Mouse (Mus musculus): ENCODE results near the gene Rassf4. TPM values are rescaled to one million over a fixed set of nuclear protein-coding genes. Genes with fewer than 3 reads are reported as not detected.
"Not testable (repeated sequence)": the region's sequence is repeated elsewhere in the genome, so short reads cannot be mapped to it uniquely, and the experiment has no call there.

Rassf4 gene
- polyA plus RNA-seq, 1 experiment from 2014 or later: 10.0 TPM

DNA sequence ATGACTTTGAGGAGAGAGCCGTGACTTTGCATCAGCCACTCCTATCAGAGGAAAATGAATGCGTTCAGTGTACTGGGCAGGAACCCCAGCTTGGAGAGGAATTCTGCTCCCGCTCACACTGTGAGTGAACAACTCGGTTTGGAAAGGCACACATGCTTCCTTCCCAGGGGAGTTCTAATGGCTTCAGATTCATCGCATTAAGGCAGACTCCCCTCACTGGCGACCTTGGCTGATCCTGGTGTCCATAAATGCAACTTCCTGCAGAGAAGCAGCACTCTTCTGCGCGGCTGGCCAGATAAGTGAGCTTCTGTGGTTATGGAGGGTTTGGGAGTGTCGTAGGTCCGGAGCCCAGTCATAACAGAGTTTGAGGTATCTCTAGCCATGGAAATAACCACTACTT is 44.0 kb downstream of the Rassf4 start:
- no peaks in the 10 kb centered on the region for H3K36me3 ChIP-seq (ENCODE audit: insufficient read depth, low read length)
- no peak for DNase-seq (ENCODE audit: low spot score)
- H3K27me3 ChIP-seq (replicated peaks; ENCODE audit: insufficient read depth, low read length): no peaks in the 10 kb centered on the region
- no peak overlapping the region for H3K4me3 ChIP-seq (ENCODE audit: low read depth, low read length)
- H3K9me3 ChIP-seq (ENCODE audit: low read length): no peaks in the 10 kb centered on the region
- no peak overlapping the region for H3K9ac ChIP-seq (replicated peaks; ENCODE audit: low read depth)
- H3K4me2 ChIP-seq (replicated peaks; ENCODE audit: low read depth, low read length): no peak overlapping the region
- 83% methylated on average over 10 of the region's 10 CpGs for WGBS
- H3K4me1 ChIP-seq (ENCODE audit: insufficient read depth, low read depth, low read length): peaks cover 5% of the 10 kb centered on the region; the same call in 1 of the 2 replicates
- no peak for ATAC-seq
- TF ChIP-seq EP300 (IDR thresholded peaks at IDR 0.05): no peak
- TF ChIP-seq CTCF (IDR thresholded peaks at IDR 0.05): no peak
- H3K27ac ChIP-seq (ENCODE audit: low read length): no peak overlapping the region

GRCm38 (mm10) chr6:116628539-116629171 is 45.1 kb downstream of the Rassf4 start, which contains the start of gene Zfp422:
Gene Zfp422, minus strand, starts transcription at chr6:116628999.
- WGBS: 0% methylated on average over 41 of the region's 56 CpGs
- no peak for TF ChIP-seq CTCF (IDR thresholded peaks at IDR 0.05)
- TF ChIP-seq EP300 (IDR thresholded peaks at IDR 0.05): no peak
- no peaks in the 10 kb centered on the region for H3K27me3 ChIP-seq (replicated peaks; ENCODE audit: insufficient read depth, low read length)
- DNase-seq (ENCODE audit: low spot score): peak; percentile 77
- peak within 1 kb of the TSS; percentile 93 for H3K9ac ChIP-seq (replicated peaks; ENCODE audit: low read depth)
- no peaks in the 10 kb centered on the region for H3K9me3 ChIP-seq (ENCODE audit: low read length)
- H3K4me2 ChIP-seq (replicated peaks; ENCODE audit: low read depth, low read length): peak within 1 kb of the TSS; percentile 79
- peak within 1 kb of the TSS; percentile 81 for H3K27ac ChIP-seq (ENCODE audit: low read length)
- no peaks in the 10 kb centered on the region for H3K36me3 ChIP-seq (ENCODE audit: insufficient read depth, low read length)
- no peaks in the 10 kb centered on the region for H3K4me1 ChIP-seq (ENCODE audit: insufficient read depth, low read depth, low read length)
- peak within 1 kb of the TSS; percentile 70 for H3K4me3 ChIP-seq (ENCODE audit: low read depth, low read length)
- peak; percentile 94 for ATAC-seq

- WGBS: 8% methylated on average over 9 of the region's 9 CpGs
- no peaks in the 10 kb centered on the region for H3K9me3 ChIP-seq (ENCODE audit: low read length)
These were observed 45.7 kb downstream of the Rassf4 start for GRCm38 (mm10) chr6:116628095-116628494.

GRCm38 (mm10) chr6:116626417-116626816 is 47.3 kb downstream of the Rassf4 start:
- not testable (repeated sequence) for H3K4me1 ChIP-seq (ENCODE audit: insufficient read depth, low read depth, low read length); H3K9me3 ChIP-seq (ENCODE audit: low read length); H3K9ac ChIP-seq (replicated peaks; ENCODE audit: low read depth); H3K27ac ChIP-seq (ENCODE audit: low read length); ATAC-seq; DNase-seq (ENCODE audit: low spot score); H3K36me3 ChIP-seq (ENCODE audit: insufficient read depth, low read length); H3K4me3 ChIP-seq (ENCODE audit: low read depth, low read length); H3K27me3 ChIP-seq (replicated peaks; ENCODE audit: insufficient read depth, low read length); H3K4me2 ChIP-seq (replicated peaks; ENCODE audit: low read depth, low read length)
- 93% methylated on average over 9 of the region's 9 CpGs for WGBS

More at GRCm38 (mm10) chr6:116628095-116628494, 45.7 kb downstream of the Rassf4 start:
- H3K4me3 ChIP-seq (ENCODE audit: low read depth, low read length): peak overlapping the region; percentile 70
- H3K27me3 ChIP-seq (replicated peaks; ENCODE audit: insufficient read depth, low read length): no peaks in the 10 kb centered on the region
- peak overlapping the region; percentile 79 for H3K4me2 ChIP-seq (replicated peaks; ENCODE audit: low read depth, low read length)
- DNase-seq (ENCODE audit: low spot score) (no peak), ATAC-seq (no peak)
- H3K36me3 ChIP-seq (ENCODE audit: insufficient read depth, low read length): no peaks in the 10 kb centered on the region
- peak overlapping the region; percentile 93 for H3K9ac ChIP-seq (replicated peaks; ENCODE audit: low read depth)
- no peaks in the 10 kb centered on the region for H3K4me1 ChIP-seq (ENCODE audit: insufficient read depth, low read depth, low read length)
- H3K27ac ChIP-seq (ENCODE audit: low read length): peak overlapping the region; percentile 81
- no peak for TF ChIP-seq CTCF (IDR thresholded peaks at IDR 0.05)
- TF ChIP-seq EP300 (IDR thresholded peaks at IDR 0.05): no peak

- H3K9ac ChIP-seq (replicated peaks; ENCODE audit: low read depth): no peak overlapping the region
- ATAC-seq: peak; percentile 41; the same call in 1 of the 2 replicates
- H3K36me3 ChIP-seq (ENCODE audit: insufficient read depth, low read length): no peaks in the 10 kb centered on the region
- H3K9me3 ChIP-seq (ENCODE audit: low read length): no peaks in the 10 kb centered on the region
- WGBS: 65% methylated on average over 7 of the region's 8 CpGs
- no peaks in the 10 kb centered on the region for H3K4me1 ChIP-seq (ENCODE audit: insufficient read depth, low read depth, low read length)
- H3K4me3 ChIP-seq (ENCODE audit: low read depth, low read length): no peak overlapping the region
- DNase-seq (ENCODE audit: low spot score): peak; percentile 21
- TF ChIP-seq EP300 (IDR thresholded peaks at IDR 0.05) (no peak), CTCF (IDR thresholded peaks at IDR 0.05) (no peak)
- no peak overlapping the region for H3K27ac ChIP-seq (ENCODE audit: low read length)
- no peak overlapping the region for H3K4me2 ChIP-seq (replicated peaks; ENCODE audit: low read depth, low read length)
- H3K27me3 ChIP-seq (replicated peaks; ENCODE audit: insufficient read depth, low read length): no peaks in the 10 kb centered on the region
These were observed 52.3 kb downstream of the Rassf4 start for GRCm38 (mm10) chr6:116621318-116622023.

GRCm38 (mm10) chr6:116618073-116618472 is 55.7 kb downstream of the Rassf4 start:
- TF ChIP-seq CTCF (IDR thresholded peaks at IDR 0.05) (peak; percentile 45), EP300 (IDR thresholded peaks at IDR 0.05) (no peak)
- ATAC-seq: no peak
- no peaks in the 10 kb centered on the region for H3K36me3 ChIP-seq (ENCODE audit: insufficient read depth, low read length)

More at GRCm38 (mm10) chr6:116618073-116618472, 55.7 kb downstream of the Rassf4 start:
- Histone ChIP-seq H3K9ac (replicated peaks; ENCODE audit: low read depth) (no peak overlapping the region), H3K27me3 (replicated peaks; ENCODE audit: insufficient read depth, low read length) (no peaks in the 10 kb centered on the region), H3K4me3 (ENCODE audit: low read depth, low read length) (no peak overlapping the region), H3K9me3 (ENCODE audit: low read length) (no peaks in the 10 kb centered on the region), H3K4me1 (ENCODE audit: insufficient read depth, low read depth, low read length) (no peaks in the 10 kb centered on the region), H3K4me2 (replicated peaks; ENCODE audit: low read depth, low read length) (no peak overlapping the region), H3K27ac (ENCODE audit: low read length) (no peak overlapping the region)
- peak; percentile 29 for DNase-seq (ENCODE audit: low spot score)

Data from lung, postnatal 0 days (tissue).